Mouse (Mus musculus): ENCODE measurements around the gene Tectb.

Gene Tectb

GRCm38 (mm10) chr19:55208654-55209053 is 28.1 kb downstream of the Tectb start:
- no peak for DNase-seq (ENCODE audit: low spot score in 2 of 2)

GRCm38 (mm10) chr19:55209084-55209483 is 28.6 kb downstream of the Tectb start:
- DNase-seq (ENCODE audit: low spot score in 2 of 2) = no peak

DNA sequence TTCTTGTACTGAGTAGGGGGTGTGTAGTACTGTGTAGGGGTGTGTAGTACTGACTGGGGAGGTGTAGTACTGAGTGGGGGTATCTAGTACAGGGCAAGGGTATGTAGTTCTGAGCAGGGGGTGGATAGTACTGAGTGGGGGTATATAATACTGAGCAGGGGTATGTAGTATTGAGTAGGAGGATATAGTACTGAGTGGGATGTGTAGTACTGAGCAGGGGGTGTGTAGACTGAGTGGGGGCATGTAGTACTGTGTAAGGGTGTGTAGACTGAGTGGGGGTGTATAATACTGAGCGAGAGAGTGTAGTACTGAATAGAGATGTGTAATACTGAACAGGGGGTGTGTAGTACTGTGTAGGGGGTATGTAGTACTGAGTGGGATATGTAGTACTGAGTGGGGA is 31.2 kb downstream of the Tectb start:
- DNase-seq (ENCODE audit: low spot score in 2 of 2) = no peak

DNA sequence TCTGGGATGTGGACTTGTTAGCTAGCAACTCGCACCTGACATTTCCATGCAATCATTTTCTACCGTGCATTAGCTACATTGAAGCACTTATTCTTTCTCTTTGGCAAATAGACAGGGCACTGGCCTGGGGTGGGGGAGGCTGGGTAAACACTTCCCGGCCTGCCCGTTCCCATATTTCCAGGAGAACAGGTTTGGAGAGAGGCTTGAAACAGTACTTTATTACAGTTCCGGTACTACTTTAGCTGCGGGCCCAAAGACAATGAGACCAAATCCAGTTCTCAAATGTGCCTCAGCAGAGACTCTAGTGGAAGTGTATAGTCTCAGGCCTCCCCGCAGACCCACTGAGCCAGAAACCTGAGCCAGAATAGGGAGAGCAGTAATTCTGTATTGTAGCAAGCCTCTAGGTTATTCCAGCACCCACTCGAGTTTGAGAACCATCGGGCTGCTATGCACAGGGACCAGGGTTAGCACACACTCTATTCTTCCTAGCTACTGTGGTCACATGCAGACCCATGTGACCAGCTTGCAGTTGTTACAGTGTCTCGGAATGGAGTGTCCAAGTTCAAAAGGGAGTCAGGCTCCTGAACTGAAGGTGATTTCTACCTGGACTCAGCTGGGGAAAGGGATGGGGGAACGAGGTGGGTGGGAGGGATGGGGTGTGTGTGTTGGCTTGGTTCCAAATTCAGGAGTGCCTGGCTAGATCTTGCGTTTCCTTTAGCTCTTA is 33.2 kb downstream of the Tectb start:
- no peak for DNase-seq (ENCODE audit: low spot score in 2 of 2)

DNA sequence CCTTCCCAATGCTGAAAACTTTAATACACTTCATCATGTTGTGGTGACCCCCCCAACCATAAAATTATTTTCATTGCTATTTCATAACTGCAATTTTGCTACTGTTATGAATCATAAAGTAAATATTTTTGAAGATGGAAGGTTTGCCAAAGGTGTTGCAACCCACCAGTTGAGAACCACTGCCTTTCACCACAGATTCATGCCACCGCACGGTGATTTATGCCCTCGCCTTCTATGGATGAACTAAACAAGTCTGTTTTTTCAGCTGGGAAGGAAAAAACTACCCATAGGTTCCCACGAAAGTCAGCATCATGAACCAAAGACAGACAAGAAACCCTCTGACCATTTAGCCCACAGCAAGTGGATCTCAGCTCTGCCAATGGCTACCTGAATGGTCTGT is 36.3 kb downstream of the Tectb start:
- DNase-seq (ENCODE audit: low spot score in 2 of 2) = no peak

- DNase-seq (ENCODE audit: low spot score in 2 of 2) = no peak
These were observed 36.8 kb downstream of the Tectb start for GRCm38 (mm10) chr19:55217365-55217764.

- DNase-seq (ENCODE audit: low spot score in 2 of 2) = peak; percentile 73 to 86
These were observed 37.7 kb downstream of the Tectb start for GRCm38 (mm10) chr19:55218192-55218739.

- peak in 1 of 2 experiments; percentile 23 for DNase-seq (ENCODE audit: low spot score in 2 of 2)
These were observed 38.2 kb downstream of the Tectb start for GRCm38 (mm10) chr19:55218741-55219221.

DNA sequence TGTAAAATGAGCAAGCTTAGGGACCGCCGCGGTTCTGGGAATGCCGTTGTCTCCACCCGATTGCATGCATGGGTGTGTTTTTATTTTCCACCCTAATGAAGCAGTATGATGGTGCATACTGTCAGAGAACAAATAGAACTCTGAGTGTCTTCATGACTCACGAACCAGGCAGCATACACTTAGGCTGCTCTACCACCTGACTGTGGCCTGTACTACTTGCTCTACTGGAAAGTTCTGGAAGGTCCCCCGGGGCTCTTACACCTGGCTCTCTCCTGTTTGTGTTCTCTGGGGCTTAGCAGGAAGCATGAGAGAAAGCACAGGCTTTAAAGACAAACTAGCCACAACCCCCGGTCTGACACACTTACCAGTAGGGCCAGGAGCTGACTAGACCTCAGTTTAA is 38.8 kb downstream of the Tectb start:
- no peak for DNase-seq (ENCODE audit: low spot score in 2 of 2)

DNA sequence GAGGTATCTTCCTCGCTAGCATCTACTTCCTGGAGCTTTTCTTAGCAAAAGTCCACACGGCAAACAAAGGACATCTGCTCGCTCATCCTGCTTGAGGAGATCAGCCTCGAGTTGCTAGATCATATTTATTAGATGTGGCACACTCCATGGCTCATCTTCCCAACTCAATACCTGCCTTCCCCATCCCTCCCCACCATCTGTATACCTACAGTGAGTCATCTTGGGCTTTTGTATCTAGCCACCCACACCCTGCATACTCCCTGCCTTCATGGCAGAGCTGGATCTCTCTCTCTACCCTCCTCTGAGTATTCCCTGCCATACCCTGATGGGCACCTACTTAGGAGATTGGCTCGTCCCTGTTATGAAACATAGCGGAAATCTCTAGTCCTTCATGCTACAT is 40.7 kb downstream of the Tectb start:
- DNase-seq (ENCODE audit: low spot score in 2 of 2) = no peak

- no peak for DNase-seq (ENCODE audit: low spot score in 2 of 2)
These were observed 41.7 kb downstream of the Tectb start for GRCm38 (mm10) chr19:55222268-55222667.

DNA sequence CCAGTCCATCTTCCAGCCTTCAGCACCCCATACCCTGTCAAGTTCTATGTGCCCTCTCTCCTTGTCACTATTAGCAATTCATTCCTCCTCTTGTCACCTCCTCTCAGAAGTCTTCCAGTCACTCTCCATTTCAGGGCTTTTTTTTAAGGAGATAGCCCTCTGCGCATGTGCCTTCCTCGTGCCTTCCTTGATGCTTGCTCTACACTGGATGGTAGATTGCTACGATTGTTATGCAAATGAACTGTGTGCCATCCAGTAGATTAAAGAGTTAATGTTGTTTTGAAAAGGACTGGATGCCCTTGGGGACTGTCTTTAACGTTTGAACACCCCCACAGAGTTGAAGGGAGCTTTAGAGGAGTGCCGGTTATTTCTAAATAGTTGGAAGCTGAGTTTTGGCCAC is 46.1 kb downstream of the Tectb start:
- no peak for DNase-seq (ENCODE audit: low spot score in 2 of 2)

- DNase-seq (ENCODE audit: low spot score in 2 of 2) = no peak
These were observed 46.6 kb downstream of the Tectb start for GRCm38 (mm10) chr19:55227135-55227534.

DNA sequence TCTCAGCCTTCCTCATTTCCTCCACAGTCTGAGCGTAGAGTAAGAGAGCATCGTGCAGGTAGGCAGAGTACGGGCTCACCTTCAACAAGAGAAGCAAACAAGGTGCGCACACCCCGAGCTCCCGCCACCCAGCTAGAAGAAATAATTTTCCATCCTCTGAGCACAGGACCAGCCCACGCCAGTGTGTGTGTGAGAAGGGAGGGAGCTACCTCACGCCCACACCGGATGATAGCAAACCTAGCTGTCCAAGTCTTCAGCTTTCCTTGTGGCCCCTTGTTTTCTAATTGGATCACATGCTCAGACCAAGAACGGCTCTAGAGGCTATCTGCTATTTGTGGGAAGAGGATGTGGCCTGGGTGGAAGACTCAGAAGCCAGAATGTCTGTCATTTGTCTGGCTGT is 50.5 kb downstream of the Tectb start:
- no peak for DNase-seq (ENCODE audit: low spot score in 2 of 2)

DNA sequence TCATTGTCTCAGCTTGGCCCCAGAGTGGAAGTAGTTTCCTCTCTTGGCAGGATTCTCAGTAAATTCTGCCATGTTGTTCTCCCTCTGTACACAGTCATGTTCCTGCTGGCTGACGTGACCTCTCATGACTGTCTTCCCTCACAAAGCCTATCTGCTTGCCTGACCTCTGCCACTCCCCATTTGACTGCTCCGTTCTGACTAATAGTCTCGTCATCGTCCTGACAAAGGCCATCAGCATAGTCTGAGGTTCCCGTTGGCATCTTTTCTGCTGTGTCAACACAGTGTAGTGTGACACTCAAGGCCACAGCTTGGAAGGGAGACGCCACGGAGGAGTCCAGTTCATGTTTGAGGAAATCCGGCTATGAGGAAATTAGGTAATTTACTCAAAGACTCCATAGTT is 51.6 kb downstream of the Tectb start:
- no peak for DNase-seq (ENCODE audit: low spot score in 2 of 2)

DNA sequence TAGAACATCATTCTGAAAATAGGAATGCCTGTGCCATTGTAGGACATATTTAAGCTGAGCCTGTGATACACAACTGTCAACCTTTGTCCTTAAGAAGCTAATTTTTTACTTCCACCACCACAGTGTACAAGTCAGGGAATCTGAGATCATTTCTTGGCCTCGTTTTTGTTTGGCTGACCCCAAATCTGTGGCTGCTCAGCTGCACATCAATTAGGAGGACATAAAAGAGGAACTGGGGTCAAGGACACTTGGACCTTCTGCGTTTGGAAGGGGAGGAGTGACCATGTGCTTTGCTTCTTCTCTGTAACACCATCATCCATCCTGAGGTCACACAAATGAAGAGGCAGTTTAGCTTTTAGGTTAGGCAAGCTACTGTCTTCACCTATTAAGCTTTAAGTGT is 55.5 kb downstream of the Tectb start:
- no peak for DNase-seq (ENCODE audit: low spot score in 2 of 2)

DNA sequence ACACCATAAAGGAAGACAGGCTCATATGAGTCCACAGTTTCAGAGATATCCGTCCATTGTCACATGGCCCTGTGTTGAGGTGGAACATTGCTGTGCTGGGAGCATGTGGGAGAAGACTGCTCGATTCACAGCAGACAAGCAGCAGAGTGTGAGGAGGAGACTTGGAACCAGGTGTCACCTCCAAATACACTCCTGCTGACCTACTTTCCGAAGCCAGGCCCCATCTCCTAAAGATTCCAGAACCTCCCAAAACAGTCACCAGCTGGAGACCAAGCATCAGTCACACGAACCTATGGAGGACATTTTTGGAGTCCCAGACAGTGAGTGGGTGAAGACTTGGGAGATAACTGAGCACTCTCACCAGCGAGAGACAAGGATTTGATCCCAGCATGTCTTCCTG is 56.0 kb downstream of the Tectb start:
- DNase-seq (ENCODE audit: low spot score in 2 of 2) = no peak

- no peak for DNase-seq (ENCODE audit: low spot score in 2 of 2)
These were observed 59.4 kb downstream of the Tectb start for GRCm38 (mm10) chr19:55239766-55240426.

DNA sequence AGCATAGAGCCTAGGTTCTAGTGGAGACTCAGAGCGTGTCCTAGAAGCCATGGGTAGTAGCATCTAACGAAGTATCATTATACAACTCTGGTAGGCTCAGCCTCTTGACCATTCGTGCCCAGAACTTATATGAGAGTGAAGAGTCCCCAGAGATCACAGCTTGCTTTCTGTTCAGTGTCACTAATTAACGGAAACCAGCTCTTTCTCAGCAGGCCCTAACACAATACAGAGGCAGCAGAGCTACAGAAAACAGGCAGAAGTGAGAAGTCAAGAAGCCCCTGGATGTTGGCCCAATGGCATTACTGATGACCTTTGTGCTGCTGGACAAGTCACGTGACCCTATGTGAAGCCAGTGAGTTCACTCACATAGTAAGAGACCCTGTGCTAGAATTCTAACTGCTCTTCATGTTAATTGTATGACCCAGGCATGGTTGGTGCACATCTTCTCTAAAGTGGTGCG is 60.7 kb downstream of the Tectb start, which contains the start of gene Gucy2g:
Gene Gucy2g (minus strand): TSS at position 51 of the 460 bp plus-strand sequence.
- DNase-seq (ENCODE audit: low spot score in 2 of 2) = no peak

DNA sequence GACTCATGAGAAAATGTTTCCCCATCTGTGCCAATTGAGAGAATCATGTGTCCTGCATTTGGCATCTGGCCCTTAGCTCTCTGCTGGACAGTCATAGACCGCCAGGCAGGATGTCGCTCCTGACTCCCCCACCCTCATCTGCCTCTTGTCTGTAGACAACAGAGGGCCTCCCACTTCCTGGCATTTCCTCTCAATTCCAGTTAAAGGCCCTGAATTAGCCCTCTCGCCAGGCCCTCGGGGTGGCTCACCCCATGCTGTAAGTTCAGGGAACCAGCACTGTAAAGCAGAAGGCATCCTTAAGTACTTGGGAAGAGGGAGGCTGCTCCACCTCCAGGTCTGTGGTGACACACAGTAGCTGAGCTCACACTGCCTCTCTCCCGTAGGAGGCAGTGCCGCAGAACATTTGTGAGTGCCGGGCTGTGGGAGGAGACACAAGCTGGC is 64.3 kb downstream of the Tectb start:
- DNase-seq (ENCODE audit: low spot score in 2 of 2) = peak in 1 of 2 experiments; percentile 6
